Mouse (Mus musculus): ENCODE data around the gene Mars2. TPM values are rescaled to one million over a fixed set of nuclear protein-coding genes. Genes with fewer than 3 reads are reported as not detected.

The Mars2 gene
- 3.7 to 7.5 TPM (median 5.2 TPM) in 3 replicates for total RNA-seq (2017)

DNA sequence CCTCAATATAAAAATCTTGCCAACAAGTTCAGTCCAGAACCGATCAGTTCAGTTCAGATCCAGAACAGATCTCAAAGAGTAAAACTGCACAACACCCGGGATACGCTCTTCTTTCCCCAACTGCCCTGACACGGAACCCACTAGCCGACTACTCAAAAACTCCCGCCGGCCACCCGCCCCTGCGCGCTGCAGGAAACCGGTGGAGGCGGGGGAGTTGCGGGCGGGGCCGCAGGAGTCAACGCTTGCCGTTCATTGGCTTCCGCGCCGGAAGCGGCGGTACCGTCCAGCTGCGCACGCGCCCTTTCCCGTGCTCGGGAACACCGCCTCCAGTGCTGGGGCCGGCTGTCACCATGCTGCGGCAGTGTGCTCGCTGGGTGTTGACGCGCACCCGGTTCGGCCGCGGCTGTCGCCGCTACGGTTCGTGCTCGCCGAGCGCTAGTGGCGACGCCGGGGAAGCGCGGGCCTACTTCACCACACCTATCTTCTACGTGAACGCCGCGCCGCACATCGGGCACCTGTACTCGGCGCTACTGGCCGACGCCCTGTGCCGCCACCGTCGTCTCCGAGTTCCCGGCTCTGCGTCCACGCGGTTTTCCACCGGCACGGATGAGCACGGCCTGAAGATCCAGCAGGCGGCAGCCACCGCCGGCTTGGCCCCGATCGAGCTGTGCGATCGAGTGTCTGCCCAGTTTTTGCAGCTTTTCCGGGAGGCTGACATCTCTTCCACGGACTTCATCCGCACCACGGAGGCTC is at the start of gene Mars2:
Gene Mars2 (plus strand): TSS at position 288 of the 753 bp plus-strand sequence.
- ATAC-seq (replicated peaks; ENCODE audit: insufficient number of reproducible peaks, low FRiP score, low TSS enrichment, poor library complexity, severe bottlenecking) = peak; percentile 82

DNA sequence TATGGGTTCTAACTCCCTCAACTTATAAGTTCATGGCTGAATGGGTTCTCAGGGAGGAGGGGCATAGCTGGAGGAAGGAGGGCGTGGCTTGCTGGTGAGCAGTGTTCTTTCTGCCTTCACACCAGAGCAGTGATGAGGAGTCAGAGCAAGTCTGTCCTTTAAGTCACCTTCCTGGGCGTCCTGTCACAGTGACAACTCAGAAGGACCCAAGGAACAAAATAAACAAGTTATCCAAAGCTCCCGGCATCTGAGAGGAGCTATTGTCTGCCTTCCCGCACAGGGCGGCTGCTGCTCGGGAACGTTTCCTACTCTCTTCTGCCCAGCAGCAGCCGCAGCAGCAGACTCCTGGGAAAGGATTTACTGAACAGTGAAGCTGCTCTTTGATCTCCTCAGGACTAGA is 45.0 kb upstream of the Mars2 start:
- no peak for ATAC-seq (replicated peaks; ENCODE audit: insufficient number of reproducible peaks, low FRiP score, low TSS enrichment, poor library complexity, severe bottlenecking)

DNA sequence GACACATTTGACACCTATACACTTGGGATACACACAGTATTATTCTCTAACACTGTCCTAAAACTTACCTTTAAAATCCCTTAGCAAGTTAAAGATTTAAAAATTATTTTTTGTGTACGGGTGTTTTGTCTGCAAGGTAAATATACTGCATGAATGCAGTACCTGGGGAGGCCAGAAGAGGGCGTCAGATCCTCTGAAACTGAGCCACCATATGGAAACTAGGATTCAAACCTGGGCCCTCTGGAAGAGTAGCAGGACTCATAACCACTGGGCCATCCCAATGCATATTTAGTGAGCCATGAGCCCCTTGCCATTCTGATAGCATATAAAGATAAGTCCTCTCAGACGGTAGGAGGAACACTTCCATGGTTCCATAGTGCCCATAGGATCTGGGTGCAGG is 44.2 kb upstream of the Mars2 start:
- ATAC-seq (replicated peaks; ENCODE audit: insufficient number of reproducible peaks, low FRiP score, low TSS enrichment, poor library complexity, severe bottlenecking) = no peak

- no peak for ATAC-seq (replicated peaks; ENCODE audit: insufficient number of reproducible peaks, low FRiP score, low TSS enrichment, poor library complexity, severe bottlenecking)
These were observed 43.7 kb upstream of the Mars2 start for GRCm38 (mm10) chr1:55193316-55193715.

DNA sequence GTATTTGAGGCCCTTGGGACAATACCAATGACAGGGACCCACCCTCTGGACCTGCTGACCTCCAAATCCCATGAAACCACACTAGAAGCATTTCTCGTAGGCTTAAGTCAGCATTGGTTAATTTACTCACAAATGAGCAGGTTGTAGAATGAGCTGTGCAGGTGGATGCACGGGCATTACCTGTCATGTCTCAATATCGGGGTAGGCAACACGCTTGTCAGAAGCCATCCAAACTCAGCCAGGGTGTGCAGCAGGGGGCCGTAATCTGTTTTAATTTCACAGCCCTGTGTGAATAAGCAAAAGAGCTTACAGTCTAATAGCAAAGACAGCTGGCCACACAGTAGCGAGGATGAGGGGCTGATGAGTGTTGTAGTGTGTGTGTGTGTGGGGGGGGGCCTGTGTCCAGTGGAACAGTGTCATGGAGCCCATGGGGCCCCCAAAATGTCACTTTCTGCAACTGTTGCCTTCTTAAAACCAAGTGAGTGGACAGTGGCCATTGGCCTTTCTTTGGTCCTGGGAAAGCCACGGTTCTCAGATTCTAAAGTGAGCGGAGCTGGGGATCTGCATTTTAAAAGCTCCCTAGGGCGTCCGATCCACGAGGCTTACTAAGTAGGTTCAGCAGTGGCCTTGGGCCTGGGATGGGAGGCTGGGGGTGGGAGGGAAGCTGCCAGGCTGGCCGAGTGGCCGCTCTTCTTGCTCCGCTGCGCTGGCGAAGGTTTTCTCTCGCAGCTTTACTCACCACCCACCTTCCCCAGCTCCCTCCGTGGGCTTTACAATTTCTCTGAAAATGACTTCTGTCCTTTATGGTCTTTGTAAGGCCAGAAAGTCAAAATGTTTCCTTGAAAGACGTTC is 42.7 kb upstream of the Mars2 start:
- ATAC-seq (replicated peaks; ENCODE audit: insufficient number of reproducible peaks, low FRiP score, low TSS enrichment, poor library complexity, severe bottlenecking) = no peak

- no peak for ATAC-seq (replicated peaks; ENCODE audit: insufficient number of reproducible peaks, low FRiP score, low TSS enrichment, poor library complexity, severe bottlenecking)
These were observed 42.0 kb upstream of the Mars2 start for GRCm38 (mm10) chr1:55195021-55195420.

- no peak for ATAC-seq (replicated peaks; ENCODE audit: insufficient number of reproducible peaks, low FRiP score, low TSS enrichment, poor library complexity, severe bottlenecking)
These were observed 40.5 kb upstream of the Mars2 start for GRCm38 (mm10) chr1:55196327-55197003.

- no peak for ATAC-seq (replicated peaks; ENCODE audit: insufficient number of reproducible peaks, low FRiP score, low TSS enrichment, poor library complexity, severe bottlenecking)
These were observed 38.3 kb upstream of the Mars2 start for GRCm38 (mm10) chr1:55198719-55199118.

GRCm38 (mm10) chr1:55201850-55202752 is 34.9 kb upstream of the Mars2 start:
- ATAC-seq (replicated peaks; ENCODE audit: insufficient number of reproducible peaks, low FRiP score, low TSS enrichment, poor library complexity, severe bottlenecking) = no peak

GRCm38 (mm10) chr1:55205808-55206327 is 31.1 kb upstream of the Mars2 start:
- ATAC-seq (replicated peaks; ENCODE audit: insufficient number of reproducible peaks, low FRiP score, low TSS enrichment, poor library complexity, severe bottlenecking) = no peak

GRCm38 (mm10) chr1:55207561-55207960 is 29.4 kb upstream of the Mars2 start:
- ATAC-seq (replicated peaks; ENCODE audit: insufficient number of reproducible peaks, low FRiP score, low TSS enrichment, poor library complexity, severe bottlenecking) = no peak

DNA sequence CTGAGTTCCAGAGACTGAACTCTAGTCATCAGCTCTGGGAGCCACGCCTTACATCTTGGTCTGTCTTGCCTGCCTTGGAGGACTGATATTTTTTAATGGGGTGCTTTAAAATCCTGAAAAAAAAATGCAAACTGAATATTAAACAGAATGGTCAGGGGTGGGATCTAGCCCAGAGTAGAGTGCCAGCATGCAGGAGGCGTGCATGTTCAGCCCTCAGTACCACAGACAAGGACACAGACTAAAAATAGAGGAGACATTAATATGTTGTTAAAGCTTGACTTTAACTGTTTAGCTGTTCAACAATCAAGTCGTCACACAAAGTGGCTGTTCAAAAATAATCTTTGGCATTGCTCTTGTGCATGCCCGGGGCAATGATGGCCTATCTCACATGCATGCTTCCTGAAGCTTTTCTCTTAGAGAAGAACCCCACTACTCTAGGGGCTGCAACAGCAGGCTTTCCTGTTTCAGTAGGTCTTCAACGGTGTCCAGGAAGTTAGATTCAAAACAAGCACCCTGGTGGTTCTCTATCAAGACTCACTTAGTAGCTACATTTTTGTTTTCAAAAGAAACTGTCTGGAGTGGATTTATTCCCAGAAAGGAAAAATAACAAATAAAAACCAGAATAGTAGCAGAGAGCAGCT is 28.4 kb upstream of the Mars2 start:
- no peak for ATAC-seq (replicated peaks; ENCODE audit: insufficient number of reproducible peaks, low FRiP score, low TSS enrichment, poor library complexity, severe bottlenecking)

DNA sequence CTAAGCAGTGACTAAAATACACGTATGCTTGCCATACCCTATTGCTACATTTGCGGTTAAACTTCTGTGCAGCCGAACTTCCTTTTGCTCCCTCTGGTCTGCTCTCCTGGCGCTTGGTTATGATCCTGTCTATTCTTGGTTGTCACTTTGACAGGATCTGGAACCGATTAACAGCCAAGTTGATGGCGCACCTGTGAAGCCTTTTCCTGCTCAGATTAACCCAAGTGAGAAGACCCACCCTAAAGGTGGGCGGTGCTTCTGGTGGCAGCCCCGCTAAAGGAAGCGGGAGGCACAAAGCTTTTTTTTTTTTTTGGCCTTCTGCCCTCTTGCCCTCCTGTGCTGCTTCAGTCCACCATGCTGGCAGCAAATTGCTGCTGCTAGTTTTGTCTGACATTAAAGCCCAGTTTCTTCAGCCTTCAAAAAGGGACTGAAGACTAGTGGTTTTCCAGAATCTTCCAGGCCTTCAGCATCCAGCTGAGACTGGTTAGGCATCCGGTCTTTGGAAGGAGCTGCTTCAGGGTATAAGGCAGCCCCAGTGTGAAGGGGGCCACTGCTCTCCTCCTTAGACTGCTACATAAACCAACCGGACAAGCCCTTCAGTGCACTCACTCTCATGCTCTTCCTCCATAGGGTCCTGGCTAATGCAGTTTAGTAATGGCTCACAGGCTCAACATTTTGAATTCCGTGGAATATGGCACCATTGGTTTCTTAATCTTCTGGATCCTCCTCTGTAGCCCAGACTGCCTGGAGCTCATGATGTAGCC is 26.6 kb upstream of the Mars2 start:
- peak; percentile 54; the same call in 1 of the 2 replicates for ATAC-seq (replicated peaks; ENCODE audit: insufficient number of reproducible peaks, low FRiP score, low TSS enrichment, poor library complexity, severe bottlenecking)

- no peak for ATAC-seq (replicated peaks; ENCODE audit: insufficient number of reproducible peaks, low FRiP score, low TSS enrichment, poor library complexity, severe bottlenecking)
These were observed 25.9 kb upstream of the Mars2 start for GRCm38 (mm10) chr1:55211081-55211480.

DNA sequence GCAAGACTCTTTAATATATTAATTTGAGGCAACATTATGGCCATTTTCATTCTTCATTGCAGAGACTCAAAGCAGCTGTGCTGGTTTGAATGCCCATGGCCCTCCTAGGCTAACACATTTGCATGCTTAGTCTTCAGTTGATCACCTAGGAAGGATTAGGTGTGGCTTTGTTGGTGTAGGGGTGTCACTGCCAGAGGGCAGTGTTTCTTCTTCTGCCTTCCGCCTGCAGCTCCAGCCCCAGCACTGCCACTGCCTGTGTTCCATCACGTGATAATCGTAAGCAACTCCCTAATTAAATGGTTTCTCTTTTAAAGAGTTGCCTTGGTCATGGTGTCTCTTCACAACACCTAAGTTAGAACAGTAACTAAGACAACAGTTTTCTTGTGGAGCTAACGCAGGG is 24.2 kb upstream of the Mars2 start:
- ATAC-seq (replicated peaks; ENCODE audit: insufficient number of reproducible peaks, low FRiP score, low TSS enrichment, poor library complexity, severe bottlenecking) = no peak

DNA sequence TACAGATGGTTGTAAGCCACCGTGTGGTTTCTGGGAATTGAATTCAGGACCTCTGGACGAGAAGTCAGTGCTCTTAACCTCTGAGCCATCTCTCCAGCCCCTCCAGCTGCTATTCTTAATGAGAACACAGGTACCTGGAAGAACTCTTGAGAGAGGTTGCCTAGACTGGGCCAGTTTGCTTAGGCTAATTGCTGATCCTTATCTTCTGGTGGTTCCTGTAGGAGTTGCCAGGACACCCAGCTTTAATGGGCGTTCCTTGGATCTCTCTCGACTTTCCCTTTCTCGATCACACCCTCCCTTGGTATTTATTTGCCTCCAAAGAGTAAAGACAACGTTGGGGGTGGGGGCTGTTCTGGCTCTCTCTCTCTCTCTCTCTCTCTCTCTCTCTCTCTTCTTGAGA is 23.5 kb upstream of the Mars2 start:
- ATAC-seq (replicated peaks; ENCODE audit: insufficient number of reproducible peaks, low FRiP score, low TSS enrichment, poor library complexity, severe bottlenecking) = no peak

DNA sequence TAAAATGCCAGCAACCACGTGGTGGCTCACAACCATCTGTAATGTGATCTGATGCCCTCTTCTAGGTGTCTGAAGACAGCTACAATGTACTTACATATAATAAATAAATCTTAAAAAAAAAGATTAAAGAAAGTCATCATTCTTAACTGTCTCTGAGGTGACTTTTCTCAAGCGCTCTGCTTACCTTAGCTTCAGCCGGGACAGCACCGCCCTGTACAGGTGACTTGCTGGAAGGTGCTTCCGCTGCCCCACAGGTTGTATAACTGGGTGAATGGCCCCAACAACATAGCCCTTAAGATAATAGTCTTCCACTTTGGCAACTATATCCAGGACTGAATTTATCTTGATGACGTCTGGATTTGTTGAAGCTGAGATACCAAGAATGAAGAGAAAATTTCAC is 23.0 kb upstream of the Mars2 start:
- no peak for ATAC-seq (replicated peaks; ENCODE audit: insufficient number of reproducible peaks, low FRiP score, low TSS enrichment, poor library complexity, severe bottlenecking)

Measured in monocyte, adult 5-6 weeks (primary cell).